Mouse (Mus musculus) megakaryocyte, embryonic 14.5 days (primary cell): Measurements from ENCODE around the gene Stk25. TPM values are rescaled to one million over a fixed set of nuclear protein-coding genes. Genes with fewer than 3 reads are reported as not detected.
A peak's percentile ranks its signal among the peaks of the same experiment; 100 is the strongest.

ENCODE experiments used
- H3K27me3 ChIP-seq: replicated peaks from 2 replicates; pipeline ENCODE3; 2012; ENCODE audit warnings: inconsistent platforms
- H3K36me3 ChIP-seq: replicated peaks from 2 replicates; pipeline ENCODE3; 2012; ENCODE audit warnings: low read length, inconsistent platforms, mixed read lengths
- H3K4me1 ChIP-seq: 2 replicates; pipeline ENCODE4 v1.6.1; 2012; ENCODE audit warnings: inconsistent platforms
- H3K4me3 ChIP-seq: replicated peaks from 2 replicates; pipeline ENCODE3; 2012; ENCODE audit warnings: moderate library complexity, mild to moderate bottlenecking, inconsistent platforms
- H3K9me3 ChIP-seq: 2 replicates; pipeline ENCODE4 v1.6.1; 2012; ENCODE audit warnings: inconsistent platforms
- FLI1 ChIP-seq: IDR thresholded peaks from 2 replicates; pipeline ENCODE4 v1.6.1; 2012; ENCODE audit warnings: low read length, inconsistent platforms, mixed read lengths
- GATA1 ChIP-seq: IDR thresholded peaks from 3 replicates; pipeline ENCODE4 v1.6.1; 2012; ENCODE audit warnings: mixed read lengths, low read length, inconsistent platforms, borderline replicate concordance
- polyA plus RNA-seq: library from polyadenylated mRNA; stranded (reverse); fragments of >175 nt; gene quantifications from 2 replicates; pipeline ENCODE4 v1.2.3, GENCODE M21; 2012; ENCODE audit warnings: low replicate concordance; ENCODE audit not compliant: insufficient read depth

Gene Stk25
- polyA plus RNA-seq, 1 experiment = 51.8 TPM

- Histone ChIP-seq H3K4me3 (no peak overlapping the region), H3K36me3 (no peaks in the 10 kb centered on the region), H3K4me1 (peaks cover 9% of the 10 kb centered on the region), H3K27me3 (no peaks in the 10 kb centered on the region), H3K9me3 (no peaks in the 10 kb centered on the region)
- TF ChIP-seq GATA1 = no peak
- TF ChIP-seq FLI1 = no peak
These were observed 15.8 kb downstream of the Stk25 start for GRCm38 (mm10) chr1:93642692-93643091.

- TF ChIP-seq FLI1 (no peak), GATA1 (no peak)
- peaks cover 4% of the 10 kb centered on the region; the same call in 1 of the 2 replicates for H3K4me1 ChIP-seq
- no peaks in the 10 kb centered on the region for H3K36me3 ChIP-seq
- no peaks in the 10 kb centered on the region for H3K9me3 ChIP-seq
- no peaks in the 10 kb centered on the region for H3K27me3 ChIP-seq
- H3K4me3 ChIP-seq = no peak overlapping the region
These were observed 16.5 kb downstream of the Stk25 start for GRCm38 (mm10) chr1:93641978-93642377.

- Histone ChIP-seq H3K9me3 (no peaks in the 10 kb centered on the region), H3K4me1 (peaks cover 39% of the 10 kb centered on the region), H3K36me3 (peaks cover 20% of the 10 kb centered on the region), H3K27me3 (no peaks in the 10 kb centered on the region), H3K4me3 (peak overlapping the region; percentile 96)
- TF ChIP-seq GATA1 = no peak
- TF ChIP-seq FLI1 = no peak
These were observed 22.1 kb downstream of the Stk25 start for GRCm38 (mm10) chr1:93636211-93636897.

- Histone ChIP-seq H3K36me3 (peaks cover 27% of the 10 kb centered on the region), H3K4me1 (peaks cover 46% of the 10 kb centered on the region), H3K9me3 (no peaks in the 10 kb centered on the region), H3K4me3 (peak overlapping the region; percentile 96), H3K27me3 (no peaks in the 10 kb centered on the region)
- no peak for TF ChIP-seq GATA1
- no peak for TF ChIP-seq FLI1
These were observed 22.8 kb downstream of the Stk25 start for GRCm38 (mm10) chr1:93635580-93636192.

- Histone ChIP-seq H3K4me3 (peak overlapping the region; percentile 96), H3K27me3 (no peaks in the 10 kb centered on the region), H3K36me3 (peaks cover 32% of the 10 kb centered on the region), H3K4me1 (peaks cover 51% of the 10 kb centered on the region), H3K9me3 (no peaks in the 10 kb centered on the region)
- no peak for TF ChIP-seq GATA1
- no peak for TF ChIP-seq FLI1
These were observed 23.3 kb downstream of the Stk25 start for GRCm38 (mm10) chr1:93635091-93635579.

GRCm38 (mm10) chr1:93634481-93634891 is 24.0 kb downstream of the Stk25 start:
- Histone ChIP-seq H3K36me3 (peaks cover 35% of the 10 kb centered on the region), H3K4me3 (peak overlapping the region; percentile 96), H3K9me3 (no peaks in the 10 kb centered on the region), H3K4me1 (peaks cover 52% of the 10 kb centered on the region), H3K27me3 (no peaks in the 10 kb centered on the region)
- TF ChIP-seq FLI1 (no peak), GATA1 (no peak)

GRCm38 (mm10) chr1:93632723-93633122 is 25.7 kb downstream of the Stk25 start:
- Histone ChIP-seq H3K27me3 (no peaks in the 10 kb centered on the region), H3K4me3 (peak overlapping the region; percentile 33), H3K4me1 (peaks cover 66% of the 10 kb centered on the region), H3K9me3 (no peaks in the 10 kb centered on the region), H3K36me3 (peaks cover 53% of the 10 kb centered on the region)
- no peak for TF ChIP-seq GATA1
- TF ChIP-seq FLI1 = no peak

- no peak for TF ChIP-seq GATA1
- TF ChIP-seq FLI1 = no peak
- Histone ChIP-seq H3K9me3 (no peaks in the 10 kb centered on the region), H3K4me1 (peaks cover 76% of the 10 kb centered on the region), H3K4me3 (peak overlapping the region; percentile 10), H3K36me3 (peaks cover 72% of the 10 kb centered on the region), H3K27me3 (no peaks in the 10 kb centered on the region)
These were observed 27.7 kb downstream of the Stk25 start for GRCm38 (mm10) chr1:93630796-93631195.

GRCm38 (mm10) chr1:93624502-93624901 is 34.0 kb downstream of the Stk25 start:
- no peaks in the 10 kb centered on the region for H3K9me3 ChIP-seq
- H3K27me3 ChIP-seq = no peaks in the 10 kb centered on the region
- H3K36me3 ChIP-seq = peaks cover 99% of the 10 kb centered on the region
- H3K4me1 ChIP-seq = peaks cover 81% of the 10 kb centered on the region
- peak overlapping the region; percentile 79 for H3K4me3 ChIP-seq
- no peak for TF ChIP-seq FLI1
- TF ChIP-seq GATA1 = peak; percentile 28; the same call in 1 of the 3 replicates

GRCm38 (mm10) chr1:93618948-93619347 is 39.5 kb downstream of the Stk25 start:
- H3K4me1 ChIP-seq = peaks cover 56% of the 10 kb centered on the region
- peaks cover 60% of the 10 kb centered on the region for H3K36me3 ChIP-seq
- no peak overlapping the region for H3K4me3 ChIP-seq
- no peaks in the 10 kb centered on the region for H3K9me3 ChIP-seq
- H3K27me3 ChIP-seq = no peaks in the 10 kb centered on the region
- no peak for TF ChIP-seq FLI1
- no peak for TF ChIP-seq GATA1
